Mouse (Mus musculus) neural tube, embryonic 15.5 days (tissue): ENCODE data around the gene Psg28. TPM values are rescaled to one million over a fixed set of nuclear protein-coding genes. Genes with fewer than 3 reads are reported as not detected.
"Not testable (repeated sequence)": the region's sequence is repeated elsewhere in the genome, so short reads cannot be mapped to it uniquely, and the experiment has no call there.

Source experiments
- ATAC-seq: fragments of 200-750 bp; cut with Nextera tagmentation; 2 replicates; pipeline ENCODE4 v1.8.0; 2017; ENCODE audit warnings: mild to moderate bottlenecking, moderate TSS enrichment, moderate library complexity; ENCODE audit not compliant: low FRiP score
- H3K27ac ChIP-seq: fragments of 300-500 bp; sonication (generic); replicated peaks from 2 replicates; pipeline ENCODE4 v1.5.1; 2015; ENCODE audit warnings: mild to moderate bottlenecking, inconsistent platforms
- H3K27me3 ChIP-seq: fragments of 300-500 bp; sonication (generic); replicated peaks from 2 replicates; pipeline ENCODE4 v1.6.1; 2015; ENCODE audit warnings: inconsistent platforms
- H3K36me3 ChIP-seq: fragments of 300-500 bp; sonication (generic); 2 replicates; pipeline ENCODE4 v1.6.1; 2015; ENCODE audit warnings: inconsistent platforms
- H3K4me1 ChIP-seq: fragments of 300-500 bp; sonication (generic); 2 replicates; pipeline ENCODE4 v1.6.1; 2015; ENCODE audit warnings: inconsistent platforms
- H3K4me2 ChIP-seq: fragments of 300-500 bp; sonication (generic); 2 replicates; pipeline ENCODE4 v1.6.1; 2015; ENCODE audit warnings: inconsistent platforms, mild to moderate bottlenecking, moderate library complexity
- H3K4me3 ChIP-seq: fragments of 300-500 bp; sonication (generic); replicated peaks from 2 replicates; pipeline ENCODE4 v1.5.1; 2015; ENCODE audit warnings: mild to moderate bottlenecking, inconsistent platforms
- H3K9ac ChIP-seq: fragments of 300-500 bp; sonication (generic); replicated peaks from 2 replicates; pipeline ENCODE4 v1.6.1; 2015; ENCODE audit warnings: mild to moderate bottlenecking, inconsistent platforms
- H3K9me3 ChIP-seq: fragments of 300-500 bp; sonication (generic); replicated peaks from 2 replicates; pipeline ENCODE4 v1.6.1; 2016; ENCODE audit warnings: inconsistent platforms
- WGBS: fragments of 180-500 bp; shearing (Covaris S2); methylation state at CpG from one replicate; pipeline ENCODE4 v1.1.7; 2015; ENCODE audit warnings: mixed read lengths; 5-methylcytosine and 5-hydroxymethylcytosine counted together
- microRNA-seq: library from miRNA; unstranded; fragments of <30 nt; microRNA quantifications from one replicate; pipeline ENCODE4, GENCODE M21; 2017
- polyA plus RNA-seq: library from polyadenylated mRNA; unstranded; fragments of >200 nt; fragmentation: Nextera tagmentation; extraction: Ambion mirVana; gene quantifications from 2 replicates; pipeline ENCODE4 v1.2.1, GENCODE M21; 2015

Gene Psg28
- not detected in 2 replicates for polyA plus RNA-seq

DNA sequence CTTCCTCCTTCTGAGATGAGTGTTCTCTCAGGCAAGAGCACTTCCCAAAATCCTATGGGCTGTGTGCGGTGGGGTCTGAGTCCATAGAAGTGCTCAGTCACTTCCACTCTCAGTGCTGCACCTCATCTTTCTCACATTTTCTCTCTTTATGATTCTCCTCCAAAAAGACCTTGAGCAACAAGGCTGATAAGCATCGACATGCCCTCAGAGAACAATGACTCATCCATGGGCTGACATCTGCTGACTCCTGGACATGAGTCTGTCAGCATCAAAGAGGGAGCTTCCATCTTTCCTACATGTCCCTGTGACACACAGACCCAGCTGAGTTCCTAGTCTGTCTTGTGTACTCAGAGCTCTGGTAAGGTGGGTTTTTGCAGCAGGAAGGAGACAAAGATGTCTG, at the start of gene Psg28:
Psg28 (minus strand) TSS at position 101 of the 400 bp plus-strand sequence.
- H3K9me3 ChIP-seq, H3K4me1 ChIP-seq, H3K27me3 ChIP-seq, H3K36me3 ChIP-seq, H3K4me3 ChIP-seq, H3K4me2 ChIP-seq, H3K9ac ChIP-seq, ATAC-seq, H3K27ac ChIP-seq: not testable (repeated sequence)
- WGBS = 79% methylated on average over 2 of the region's 2 CpGs

GRCm38 (mm10) chr7:18403407-18403806, 28.4 kb downstream of the Psg28 start:
- Histone ChIP-seq H3K9me3 (0 out of 2 replicates have a peak, but pooled peaks cover 6% of the 10 kb centered on the region), H3K4me3 (peak overlapping the region; percentile 28), H3K27ac (no peak overlapping the region), H3K9ac (no peak overlapping the region), H3K27me3 (no peaks in the 10 kb centered on the region), H3K4me2 (peak overlapping the region; percentile 11), H3K36me3 (no peaks in the 10 kb centered on the region), H3K4me1 (no peaks in the 10 kb centered on the region)
- WGBS = 33% methylated on average over 10 of the region's 11 CpGs
- no peak for ATAC-seq

- Histone ChIP-seq H3K4me1 (no peaks in the 10 kb centered on the region), H3K4me2 (peak overlapping the region; percentile 11), H3K9me3 (0 out of 2 replicates have a peak, but pooled peaks cover 3% of the 10 kb centered on the region), H3K36me3 (no peaks in the 10 kb centered on the region), H3K27me3 (no peaks in the 10 kb centered on the region), H3K27ac (no peak overlapping the region), H3K9ac (no peak overlapping the region), H3K4me3 (peak overlapping the region; percentile 28)
- WGBS = 33% methylated on average over 34 of the region's 35 CpGs
- peak; percentile 79 for ATAC-seq
Observed at GRCm38 (mm10) chr7:18402527-18403237, 29.2 kb downstream of the Psg28 start.

GRCm38 (mm10) chr7:18391483-18391882, 40.4 kb downstream of the Psg28 start:
- not testable (repeated sequence) for H3K27ac ChIP-seq, H3K4me2 ChIP-seq, H3K4me3 ChIP-seq, H3K27me3 ChIP-seq, H3K4me1 ChIP-seq, H3K9me3 ChIP-seq, ATAC-seq, H3K36me3 ChIP-seq, H3K9ac ChIP-seq
- 85% methylated on average over 4 of the region's 4 CpGs for WGBS

GRCm38 (mm10) chr7:18378295-18378694, 53.5 kb downstream of the Psg28 start:
- peaks cover 14% of the 10 kb centered on the region for H3K9me3 ChIP-seq
- no peaks in the 10 kb centered on the region for H3K36me3 ChIP-seq
- H3K4me1 ChIP-seq = no peaks in the 10 kb centered on the region
- H3K4me2 ChIP-seq = no peak overlapping the region
- H3K4me3 ChIP-seq = no peak overlapping the region
- H3K9ac ChIP-seq = no peak overlapping the region
- H3K27ac ChIP-seq = no peak overlapping the region
- 60% methylated on average over 2 of the region's 2 CpGs for WGBS
- no peaks in the 10 kb centered on the region for H3K27me3 ChIP-seq
- no peak for ATAC-seq

Small RNAs within 50 kb of the gene (microRNA-seq; reads per million reads assigned to microRNA genes)
- gene Gm24715 = not detected

Other genes starting within 250 kb of the Psg28 start
- gene Mill1, start 186.7 kb downstream of the Psg28 start, polyA plus RNA-seq = not detected in 2 replicates
- gene Psg18, start 77.0 kb downstream of the Psg28 start, polyA plus RNA-seq = not detected in 2 replicates
- not detected in 2 replicates for gene Psg26, start 52.1 kb upstream of the Psg28 start, polyA plus RNA-seq
- gene Psg25, start 100.2 kb upstream of the Psg28 start, polyA plus RNA-seq = not detected in 2 replicates
- gene Psg27, start 135.3 kb upstream of the Psg28 start, polyA plus RNA-seq = not detected in 2 replicates
- gene Psg23, start 184.5 kb upstream of the Psg28 start, polyA plus RNA-seq = not detected in 2 replicates
- not detected in 2 replicates for gene Psg21, start 224.7 kb upstream of the Psg28 start, polyA plus RNA-seq